Mouse (Mus musculus) hindbrain, embryonic 16.5 days (tissue): ENCODE data around the gene Atp8b4. TPM values are rescaled to one million over a fixed set of nuclear protein-coding genes. Genes with fewer than 3 reads are reported as not detected.
A peak's percentile ranks its signal among the peaks of the same experiment; 100 is the strongest.

Source experiments
- ATAC-seq: fragments of 200-750 bp; cut with Nextera tagmentation; 2 replicates; pipeline ENCODE4 v1.8.0; 2017; ENCODE audit warnings: moderate TSS enrichment, moderate library complexity
- H3K27ac ChIP-seq: fragments of 300-500 bp; sonication (generic); 2 replicates; pipeline ENCODE4 v1.5.1; 2014; ENCODE audit warnings: low read depth, mild to moderate bottlenecking, control low read depth, low read length, moderate library complexity
- H3K27me3 ChIP-seq: fragments of 300-500 bp; sonication (generic); replicated peaks from 2 replicates; pipeline ENCODE4 v1.6.1; 2014; ENCODE audit warnings: low read length; ENCODE audit not compliant: control insufficient read depth, insufficient read depth
- H3K36me3 ChIP-seq: fragments of 300-500 bp; sonication (generic); 2 replicates; pipeline ENCODE4 v1.6.1; 2014; ENCODE audit warnings: mild to moderate bottlenecking, low read length, moderate library complexity, mixed read lengths; ENCODE audit not compliant: control insufficient read depth, insufficient read depth
- H3K4me1 ChIP-seq: fragments of 300-500 bp; sonication (generic); 2 replicates; pipeline ENCODE4 v1.6.1; 2014; ENCODE audit warnings: low read depth, low read length; ENCODE audit not compliant: control insufficient read depth, insufficient read depth
- H3K4me2 ChIP-seq: fragments of 300-500 bp; sonication (generic); 2 replicates; pipeline ENCODE4 v1.6.1; 2014; ENCODE audit warnings: mild to moderate bottlenecking, low read length, control low read depth, moderate library complexity
- H3K4me3 ChIP-seq: fragments of 300-500 bp; sonication (generic); 2 replicates; pipeline ENCODE4 v1.5.1; 2014; ENCODE audit warnings: mild to moderate bottlenecking, low read length, control low read depth, moderate library complexity
- H3K9ac ChIP-seq: fragments of 300-500 bp; sonication (generic); 2 replicates; pipeline ENCODE4 v1.6.1; 2014; ENCODE audit warnings: low read depth, mild to moderate bottlenecking, control low read depth, low read length, moderate library complexity
- H3K9me3 ChIP-seq: fragments of 300-500 bp; sonication (generic); 2 replicates; pipeline ENCODE4 v1.6.1; 2014; ENCODE audit warnings: mild to moderate bottlenecking, low read length, moderate library complexity; ENCODE audit not compliant: control insufficient read depth
- WGBS: fragments of 180-500 bp; shearing (Covaris S2); extraction: QIAGEN DNeasy Blood & Tissue Kit; methylation state at CpG from one replicate; pipeline ENCODE4 v1.1.7; 2014; 5-methylcytosine and 5-hydroxymethylcytosine counted together
- polyA plus RNA-seq: library from polyadenylated mRNA; unstranded; fragments of >200 nt; fragmentation: Nextera tagmentation; extraction: Ambion mirVana; gene quantifications from 2 replicates; pipeline ENCODE4 v1.2.1, GENCODE M21; 2015

Gene Atp8b4
- polyA plus RNA-seq, 1 experiment from 2014 or later, result 0.15 TPM

DNA sequence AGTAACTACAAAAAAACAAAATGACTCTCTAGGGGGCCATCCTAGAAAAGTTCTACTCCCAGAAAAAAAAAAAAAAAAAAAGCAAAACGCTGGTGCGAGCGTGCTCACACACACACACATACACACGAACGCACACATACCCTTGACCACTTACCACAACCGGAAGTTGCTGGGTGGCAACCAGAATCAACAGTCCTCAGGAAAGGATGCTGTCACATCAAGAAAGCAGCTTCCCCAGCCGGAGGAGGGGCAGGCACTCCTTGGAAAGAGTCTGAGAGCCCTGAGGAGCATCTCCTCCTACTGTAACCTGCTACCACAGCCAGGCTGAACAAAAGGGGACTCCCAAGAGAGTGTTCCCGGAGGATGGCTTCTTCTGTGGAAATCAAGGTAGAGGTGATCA is 744 bp downstream of the Atp8b4 start:
- H3K4me3 ChIP-seq, result no peak overlapping the region
- H3K4me2 ChIP-seq, result no peak overlapping the region
- no peak for ATAC-seq
- H3K4me1 ChIP-seq, result no peaks in the 10 kb centered on the region
- no peaks in the 10 kb centered on the region for H3K36me3 ChIP-seq
- no peaks in the 10 kb centered on the region for H3K27me3 ChIP-seq
- 81% methylated on average over 8 of the region's 8 CpGs for WGBS
- no peaks in the 10 kb centered on the region for H3K9me3 ChIP-seq
- H3K9ac ChIP-seq, result no peak overlapping the region
- H3K27ac ChIP-seq, result no peak overlapping the region

DNA sequence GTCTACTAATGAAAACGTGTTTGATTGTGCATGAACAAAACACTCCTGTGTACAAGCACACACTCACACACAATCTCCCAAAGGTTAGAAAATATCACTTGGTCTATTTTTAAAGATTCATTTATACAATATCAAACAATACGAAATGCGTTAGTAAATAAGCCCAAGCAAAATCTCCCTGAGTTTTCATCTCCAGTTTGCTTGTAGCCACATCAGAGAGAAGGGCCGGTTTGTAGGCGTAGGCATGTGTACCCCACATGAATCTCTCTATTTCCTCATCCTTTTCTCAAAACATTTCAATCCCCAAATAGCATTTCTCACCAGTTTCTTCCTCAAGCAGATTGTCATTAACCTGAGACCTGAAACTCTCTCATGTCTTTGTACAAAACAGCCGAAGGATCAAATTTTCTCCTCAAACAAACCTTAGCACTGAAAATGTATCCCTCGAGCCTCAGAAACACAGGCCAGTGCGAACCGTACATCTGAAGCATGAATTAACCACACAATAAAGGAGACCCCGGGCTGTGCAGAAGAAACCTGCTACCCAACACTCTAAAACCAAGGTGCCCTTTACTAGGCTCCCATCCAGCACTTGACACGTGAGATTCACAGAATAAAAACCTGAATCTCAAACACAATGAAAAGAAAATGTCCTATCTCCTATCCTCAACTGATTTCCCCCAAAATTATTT is 1.6 kb downstream of the Atp8b4 start:
- no peak overlapping the region for H3K27ac ChIP-seq
- H3K4me1 ChIP-seq, result no peaks in the 10 kb centered on the region
- 87% methylated on average over 11 of the region's 11 CpGs for WGBS
- H3K9me3 ChIP-seq, result no peaks in the 10 kb centered on the region
- no peak overlapping the region for H3K4me2 ChIP-seq
- H3K4me3 ChIP-seq, result no peak overlapping the region
- H3K27me3 ChIP-seq, result no peaks in the 10 kb centered on the region
- ATAC-seq, result no peak
- H3K9ac ChIP-seq, result no peak overlapping the region
- H3K36me3 ChIP-seq, result no peaks in the 10 kb centered on the region

DNA sequence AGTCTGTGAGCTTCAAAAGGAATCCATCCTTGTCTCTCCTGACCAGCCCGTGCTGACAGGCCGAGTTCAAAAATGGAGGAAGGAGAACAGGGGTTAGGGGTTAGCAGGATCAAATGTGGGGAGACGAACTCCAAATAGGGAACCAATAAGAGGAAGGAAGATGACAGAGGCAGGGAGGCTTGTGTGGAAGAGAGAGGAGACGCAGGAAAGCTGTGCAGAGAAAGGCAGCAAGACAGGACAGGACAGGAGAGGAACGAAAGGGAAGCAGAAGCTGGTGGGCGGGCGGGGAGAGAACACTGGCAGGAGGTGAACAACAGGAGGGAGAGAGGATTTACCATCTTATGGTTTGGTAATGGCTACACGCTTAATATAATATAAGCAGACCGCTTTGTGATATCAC is 3.6 kb downstream of the Atp8b4 start:
- Histone ChIP-seq H3K36me3 (no peaks in the 10 kb centered on the region), H3K9ac (no peak overlapping the region), H3K9me3 (no peaks in the 10 kb centered on the region), H3K4me1 (no peaks in the 10 kb centered on the region), H3K27ac (no peak overlapping the region), H3K27me3 (no peaks in the 10 kb centered on the region), H3K4me3 (no peak overlapping the region), H3K4me2 (no peak overlapping the region)
- WGBS, result 86% methylated on average over 9 of the region's 9 CpGs
- no peak for ATAC-seq

DNA sequence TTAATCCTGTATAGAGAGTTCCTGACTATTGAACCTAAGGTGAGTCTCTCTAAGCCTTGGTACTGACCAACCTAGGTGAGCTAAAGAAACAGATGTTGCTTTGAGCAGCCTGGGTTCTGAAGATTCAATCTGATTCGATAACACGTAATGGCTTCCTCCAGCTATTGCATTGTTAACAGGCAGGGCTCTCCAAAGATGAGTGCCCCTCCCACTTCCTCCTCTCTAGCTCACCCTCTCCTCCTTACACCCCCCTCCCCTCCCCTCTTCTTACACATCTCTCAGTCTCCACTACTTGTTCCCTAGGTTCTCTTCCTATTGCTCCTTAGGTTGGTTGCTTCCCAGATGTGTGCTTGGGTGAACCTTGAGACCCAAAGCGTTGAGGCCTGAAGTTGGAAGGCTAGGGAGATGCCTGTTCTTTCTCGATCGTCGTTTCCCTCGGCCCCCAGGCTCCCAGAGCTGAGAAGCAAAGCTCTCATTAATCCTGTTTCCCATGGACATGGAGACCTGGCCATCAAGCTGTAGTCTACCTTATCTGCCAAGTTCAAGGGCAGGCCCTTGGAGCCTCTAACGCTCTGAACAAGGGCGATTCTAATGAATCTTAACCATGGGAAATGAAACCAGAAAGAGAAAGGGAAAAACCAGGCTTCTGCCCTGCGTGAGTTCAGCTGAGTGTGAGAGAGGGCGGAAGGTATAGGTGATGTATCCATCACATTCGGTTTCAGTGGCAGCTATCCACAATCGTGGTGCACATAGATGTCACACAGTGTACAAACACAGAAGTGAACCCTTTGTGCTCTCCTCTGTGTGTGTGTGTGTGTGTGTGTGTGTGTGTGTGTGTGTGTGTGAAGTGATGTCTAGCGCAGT is 4.4 kb downstream of the Atp8b4 start:
- H3K9ac ChIP-seq, result no peak overlapping the region
- 83% methylated on average over 14 of the region's 14 CpGs for WGBS
- no peaks in the 10 kb centered on the region for H3K9me3 ChIP-seq
- H3K27ac ChIP-seq, result no peak overlapping the region
- ATAC-seq, result no peak
- H3K4me3 ChIP-seq, result no peak overlapping the region
- H3K36me3 ChIP-seq, result no peaks in the 10 kb centered on the region
- H3K4me1 ChIP-seq, result no peaks in the 10 kb centered on the region
- H3K27me3 ChIP-seq, result no peaks in the 10 kb centered on the region
- no peak overlapping the region for H3K4me2 ChIP-seq

DNA sequence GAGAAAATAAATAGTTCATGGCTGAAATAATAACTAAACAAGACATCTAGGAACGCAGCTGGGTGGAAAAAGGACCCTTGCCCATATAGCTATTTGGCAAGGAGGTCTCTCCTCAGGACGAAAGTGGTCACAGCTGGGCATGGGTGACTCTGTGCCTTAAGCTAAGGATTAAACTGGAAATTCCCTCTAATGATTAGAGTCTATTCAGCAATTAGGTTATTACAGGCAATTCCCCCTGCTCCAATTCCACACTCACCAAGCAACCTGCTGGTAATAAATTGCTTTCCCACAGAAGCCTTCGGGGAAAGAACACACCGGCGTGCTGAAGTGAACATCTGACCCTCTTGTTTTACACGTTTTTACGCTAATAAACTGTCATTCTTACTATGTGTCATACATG is 5.2 kb downstream of the Atp8b4 start:
- 38% methylated on average over 7 of the region's 7 CpGs for WGBS
- no peaks in the 10 kb centered on the region for H3K36me3 ChIP-seq
- no peaks in the 10 kb centered on the region for H3K9me3 ChIP-seq
- no peak overlapping the region for H3K4me2 ChIP-seq
- H3K4me3 ChIP-seq, result no peak overlapping the region
- ATAC-seq, result no peak
- H3K4me1 ChIP-seq, result no peaks in the 10 kb centered on the region
- H3K27ac ChIP-seq, result no peak overlapping the region
- no peaks in the 10 kb centered on the region for H3K27me3 ChIP-seq
- H3K9ac ChIP-seq, result no peak overlapping the region

DNA sequence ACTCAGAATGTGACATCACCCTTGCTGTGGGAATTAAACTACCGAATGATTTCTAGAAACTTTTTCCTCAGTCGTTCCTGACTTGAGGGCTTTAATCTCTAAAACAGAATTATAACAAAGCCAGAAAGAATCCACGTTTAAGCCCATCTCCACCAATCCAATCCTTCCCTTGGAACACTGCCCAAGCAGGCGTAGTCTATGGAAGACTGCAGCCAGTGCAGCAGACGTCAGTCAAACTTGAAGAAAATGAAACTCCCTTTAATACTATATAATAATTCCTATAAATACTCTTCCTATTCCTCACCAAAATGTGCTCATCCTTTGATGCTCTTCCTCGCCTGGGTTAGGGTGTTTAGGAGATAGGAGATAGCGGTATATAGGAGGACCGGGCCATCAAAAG is 7.2 kb downstream of the Atp8b4 start:
- Histone ChIP-seq H3K27me3 (no peaks in the 10 kb centered on the region), H3K36me3 (no peaks in the 10 kb centered on the region), H3K4me2 (no peak overlapping the region), H3K4me3 (no peak overlapping the region), H3K9me3 (no peaks in the 10 kb centered on the region), H3K9ac (no peak overlapping the region), H3K4me1 (no peaks in the 10 kb centered on the region), H3K27ac (no peak overlapping the region)
- no peak for ATAC-seq
- WGBS, result 78% methylated on average over 8 of the region's 8 CpGs

DNA sequence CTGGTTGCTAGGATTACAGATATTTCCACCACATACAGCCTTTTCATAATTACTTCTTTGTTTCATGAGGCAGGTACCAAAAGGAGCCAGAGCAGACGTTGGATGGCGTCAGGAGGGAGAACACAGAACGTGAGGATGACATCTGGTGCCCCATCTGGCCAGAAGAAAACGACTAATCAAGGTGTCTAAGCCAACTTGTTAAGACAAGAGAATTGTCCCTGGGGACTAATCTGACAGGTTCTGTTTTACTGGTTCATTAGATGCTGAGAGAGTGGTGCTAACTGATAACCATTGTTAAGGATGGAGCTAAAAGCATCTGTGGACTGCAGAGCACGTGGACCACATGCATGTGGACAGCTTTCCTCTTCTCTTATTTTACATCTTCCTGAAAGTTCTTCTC is 7.8 kb downstream of the Atp8b4 start:
- H3K36me3 ChIP-seq, result no peaks in the 10 kb centered on the region
- H3K4me2 ChIP-seq, result no peak overlapping the region
- H3K27me3 ChIP-seq, result no peaks in the 10 kb centered on the region
- H3K27ac ChIP-seq, result no peak overlapping the region
- no peaks in the 10 kb centered on the region for H3K4me1 ChIP-seq
- H3K9me3 ChIP-seq, result no peaks in the 10 kb centered on the region
- 0 out of 2 replicates have a peak, but pooled peaks have one; percentile 42 for ATAC-seq
- WGBS, result 29% methylated on average over 5 of the region's 5 CpGs
- H3K4me3 ChIP-seq, result no peak overlapping the region
- H3K9ac ChIP-seq, result no peak overlapping the region

DNA sequence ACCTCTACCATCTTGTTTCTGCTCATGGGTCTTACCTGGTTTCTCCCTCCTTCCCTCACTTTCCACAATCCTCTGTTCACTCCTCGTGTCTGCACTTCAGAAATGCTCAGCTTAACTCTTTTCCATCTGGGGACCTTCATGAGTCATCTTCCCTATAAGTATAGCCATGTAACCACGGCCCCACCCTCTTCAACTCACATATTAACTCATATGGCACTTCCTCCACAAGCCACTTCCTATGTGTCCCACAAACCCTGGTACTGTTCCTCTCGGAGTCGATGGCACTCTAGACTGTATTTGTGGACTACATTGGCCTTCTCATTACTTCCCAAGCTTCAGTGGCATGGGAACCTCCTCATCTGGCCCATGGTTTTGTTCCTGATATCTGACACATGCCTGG is 9.0 kb downstream of the Atp8b4 start:
- 87% methylated on average over 4 of the region's 4 CpGs for WGBS
- Histone ChIP-seq H3K4me2 (no peak overlapping the region), H3K4me3 (no peak overlapping the region), H3K9ac (no peak overlapping the region), H3K9me3 (no peaks in the 10 kb centered on the region), H3K4me1 (no peaks in the 10 kb centered on the region), H3K27ac (no peak overlapping the region), H3K27me3 (no peaks in the 10 kb centered on the region), H3K36me3 (no peaks in the 10 kb centered on the region)
- no peak for ATAC-seq

DNA sequence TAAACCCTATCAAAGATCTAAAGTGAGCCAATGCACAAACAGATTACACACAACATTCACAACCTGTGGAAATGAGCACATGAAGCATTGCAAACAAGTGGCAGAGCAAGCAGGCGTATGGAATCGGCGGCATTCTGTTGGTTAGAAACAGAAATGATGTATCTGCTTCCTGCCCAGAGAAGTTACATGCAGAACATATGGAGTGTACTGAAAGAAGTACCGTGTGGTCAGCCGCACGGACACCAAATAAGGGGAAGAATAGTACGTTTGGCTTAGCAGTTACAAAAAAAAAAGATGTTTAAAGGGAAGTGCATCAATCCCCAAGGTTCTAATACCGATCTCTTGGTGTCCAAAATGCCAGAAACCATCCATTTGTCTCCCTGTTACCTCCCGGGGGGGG is 9.9 kb downstream of the Atp8b4 start:
- H3K4me2 ChIP-seq, result no peak overlapping the region
- no peak overlapping the region for H3K9ac ChIP-seq
- H3K27me3 ChIP-seq, result no peaks in the 10 kb centered on the region
- no peaks in the 10 kb centered on the region for H3K36me3 ChIP-seq
- no peaks in the 10 kb centered on the region for H3K4me1 ChIP-seq
- no peak for ATAC-seq
- no peaks in the 10 kb centered on the region for H3K9me3 ChIP-seq
- 88% methylated on average over 9 of the region's 9 CpGs for WGBS
- no peak overlapping the region for H3K4me3 ChIP-seq
- H3K27ac ChIP-seq, result no peak overlapping the region
